12 mouse cellular contexts compared by ENCODE assay signal in genomic region chr17:31753113-31753858, GRCm38 (mm10).
DNase-seq lines count a peak whose midpoint lies in the region; ATAC-seq and TF ChIP-seq lines count a peak whose summit lies in the region.
"Had no signal": no experiment of that assay in that cellular context is flagged by ENCODE, and none has a peak within 500 bp of the region (broad histone marks: within the 10 kb centered on the region; RNA-seq: fewer than 3 reads in every experiment).

No protein-coding gene starts in this region.

- H3K4me1 ChIP-seq in kidney, adult 2 months (ENCODE audit: control insufficient read depth, insufficient read depth, low read length) = peaks cover 3% of the 10 kb centered on the region
- H3K4me1 ChIP-seq in lung, embryonic 16.5 days (replicated peaks; ENCODE audit: control insufficient read depth, insufficient read depth, low read length) = peaks cover 14% of the 10 kb centered on the region
- H3K4me1 ChIP-seq in midbrain, embryonic 10.5 days = 0 out of 2 replicates have a peak, but pooled peaks cover 7% of the 10 kb centered on the region
- H3K4me1 ChIP-seq: neural tube, embryonic 13.5 days had no signal

- peak; percentile 20; the same call in 1 of the 2 replicates for ATAC-seq in lung, embryonic 16.5 days (ENCODE audit: low read depth)

- no peak overlapping the region for H3K4me3 ChIP-seq in kidney, adult 2 months (ENCODE audit: insufficient read depth, low read depth, low read length)
- no peak overlapping the region for H3K4me3 ChIP-seq in lung, embryonic 16.5 days (ENCODE audit: low read length)
- no peak overlapping the region for H3K4me3 ChIP-seq in midbrain, embryonic 10.5 days
- H3K4me3 ChIP-seq: liver, embryonic 13.5 days; neural tube, embryonic 13.5 days had no signal

- H3K36me3 ChIP-seq in kidney, adult 2 months (ENCODE audit: control insufficient read depth, insufficient read depth, low read length) = no peaks in the 10 kb centered on the region
- no peaks in the 10 kb centered on the region for H3K36me3 ChIP-seq in lung, embryonic 16.5 days (ENCODE audit: control insufficient read depth, insufficient read depth, low read length)
- no peaks in the 10 kb centered on the region for H3K36me3 ChIP-seq in midbrain, embryonic 10.5 days
- H3K36me3 ChIP-seq: liver, embryonic 13.5 days; neural tube, embryonic 13.5 days had no signal

- no peak overlapping the region for H3K9ac ChIP-seq in lung, embryonic 16.5 days (ENCODE audit: low read length)
- H3K9ac ChIP-seq: liver, embryonic 13.5 days; neural tube, embryonic 13.5 days had no signal

- no peaks in the 10 kb centered on the region for H3K27me3 ChIP-seq in kidney, adult 2 months (replicated peaks; ENCODE audit: control insufficient read depth, insufficient read depth, low read length)
- H3K27me3 ChIP-seq in lung, embryonic 16.5 days (ENCODE audit: control insufficient read depth, insufficient read depth, low read depth, low read length) = no peaks in the 10 kb centered on the region
- H3K27me3 ChIP-seq in midbrain, embryonic 10.5 days (ENCODE audit: low read depth, poor library complexity, severe bottlenecking) = no peaks in the 10 kb centered on the region
- H3K27me3 ChIP-seq: liver, embryonic 13.5 days; neural tube, embryonic 13.5 days had no signal

- no peak overlapping the region for H3K4me2 ChIP-seq in lung, embryonic 16.5 days (ENCODE audit: low read depth, low read length)
- H3K4me2 ChIP-seq: liver, embryonic 13.5 days; neural tube, embryonic 13.5 days had no signal

- no peak for TF ChIP-seq POLR2A in kidney, adult 2 months (IDR thresholded peaks at IDR 0.05; ENCODE audit: low read depth, low read length)

- H3K9me3 ChIP-seq in lung, embryonic 16.5 days (ENCODE audit: control insufficient read depth, low read length) = peaks cover 3% of the 10 kb centered on the region; the same call in 1 of the 2 replicates
- peaks cover 7% of the 10 kb centered on the region; the same call in 1 of the 2 replicates for H3K9me3 ChIP-seq in midbrain, embryonic 10.5 days (replicated peaks)
- H3K9me3 ChIP-seq: liver, embryonic 13.5 days had no signal

- TF ChIP-seq CTCF in kidney, adult 2 months (conservative IDR thresholded peaks at IDR 0.05; ENCODE audit: insufficient read depth, insufficient read length, low read depth, low read length) = no peak

- peak; percentile 33 for DNase-seq in kidney, adult 2 months
- DNase-seq in kidney, postnatal 4 days = no peak
- DNase-seq in adipocyte (ENCODE audit: low spot score) = peak; percentile 38
- peak; percentile 88 to 94 for DNase-seq in spleen, postnatal 36 days (ENCODE audit: low spot score in 2 of 2)
- DNase-seq in MN1 (ENCODE audit: low spot score) = no peak
- no peak for DNase-seq in cerebellum, adult 11 months
- no peak for DNase-seq in midbrain, embryonic 10.5 days (ENCODE audit: low spot score)
- DNase-seq: cerebellum, adult 11-12 months; kidney, adult 9 months; liver, embryonic 13.5 days had no signal

- H3K27ac ChIP-seq in kidney, adult 2 months (ENCODE audit: insufficient read depth, low read depth, low read length) = no peak overlapping the region
- H3K27ac ChIP-seq in lung, embryonic 16.5 days (ENCODE audit: low read length) = peak overlapping the region; percentile 23; the same call in 1 of the 2 replicates
- H3K27ac ChIP-seq in midbrain, embryonic 10.5 days (replicated peaks) = no peak overlapping the region
- H3K27ac ChIP-seq: liver, embryonic 13.5 days; neural tube, embryonic 13.5 days had no signal

- 80% methylated on average over 9 of the region's 9 CpGs for WGBS in kidney, adult 2 months
- 56% methylated on average over 9 of the region's 9 CpGs for WGBS in lung, embryonic 16.5 days
- 66% methylated on average over 9 of the region's 9 CpGs for WGBS in midbrain, embryonic 10.5 days

Comparison
In these comparisons a context has a peak if more than half of its experiments do, and no peak if none do; other contexts are left out.
1. DNase-seq: peak in kidney, adult 2 months (single experiment), adipocyte (single experiment) and spleen, postnatal 36 days (2 of 2); none in kidney, postnatal 4 days (0 of 2), MN1 (single experiment), cerebellum, adult 11 months (single experiment) and midbrain, embryonic 10.5 days (single experiment).